Mouse (Mus musculus): ENCODE results near the gene 8030411F24Rik. TPM values are rescaled to one million over a fixed set of nuclear protein-coding genes. Genes with fewer than 3 reads are reported as not detected.

The 8030411F24Rik gene
- polyA plus RNA-seq, 1 experiment: not detected

DNA sequence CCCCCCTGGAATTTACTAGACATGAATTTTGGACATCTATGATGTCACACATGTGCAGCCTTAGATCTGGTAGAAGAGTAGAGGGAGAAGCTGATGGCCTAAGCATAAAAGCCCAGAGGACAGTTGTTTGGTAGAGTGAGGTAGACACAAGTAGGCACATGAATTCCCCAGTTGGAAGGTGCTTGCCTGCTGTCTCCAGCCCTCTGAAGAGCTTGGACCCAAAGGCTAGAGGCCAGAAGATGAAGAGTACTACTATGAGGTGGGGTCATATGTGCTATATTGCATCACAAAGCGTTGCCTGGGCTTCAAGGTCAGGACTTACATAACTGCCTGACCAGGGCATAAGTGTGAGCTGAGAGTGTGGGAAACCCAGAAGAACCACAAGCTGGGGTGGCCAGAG lies 16.7 kb downstream of the 8030411F24Rik start, which contains the start of gene Cst8:
Gene Cst8 (plus strand): TSS at position 301 of the 400 bp plus-strand sequence.
- TF ChIP-seq CTCF (IDR thresholded peaks at IDR 0.05; ENCODE audit: borderline replicate concordance, extremely low read depth, insufficient read depth, insufficient read length) (no peak), POLR2A (IDR thresholded peaks at IDR 0.05; ENCODE audit: borderline replicate concordance, extremely low read depth, insufficient read depth, insufficient read length, poor library complexity, severe bottlenecking) (no peak)
- no peak for DNase-seq (ENCODE audit: low read depth)

DNA sequence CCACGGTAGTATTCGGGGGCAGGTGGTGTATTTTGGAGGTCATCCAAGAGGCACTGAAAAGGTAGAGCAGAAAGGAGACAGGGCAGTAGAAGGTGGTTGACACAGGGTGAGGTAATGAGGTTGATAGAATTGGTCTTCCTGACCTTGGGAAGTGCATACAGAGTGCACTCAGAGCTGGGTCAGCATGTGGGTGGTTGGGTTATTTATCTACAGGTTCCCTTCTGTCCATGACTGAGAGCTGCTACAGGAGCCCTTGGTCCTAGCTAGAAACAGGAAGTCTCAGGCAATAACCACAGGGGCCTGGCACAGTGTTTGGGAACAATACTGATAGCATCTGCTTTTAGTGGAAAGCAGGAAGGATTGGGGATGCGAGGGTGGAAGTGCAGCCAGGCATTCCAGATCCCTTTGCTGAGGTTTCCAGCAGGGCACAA lies 19.7 kb downstream of the 8030411F24Rik start:
- DNase-seq (ENCODE audit: low read depth): no peak
- TF ChIP-seq CTCF (IDR thresholded peaks at IDR 0.05; ENCODE audit: borderline replicate concordance, extremely low read depth, insufficient read depth, insufficient read length) (no peak), POLR2A (IDR thresholded peaks at IDR 0.05; ENCODE audit: borderline replicate concordance, extremely low read depth, insufficient read depth, insufficient read length, poor library complexity, severe bottlenecking) (no peak)

DNA sequence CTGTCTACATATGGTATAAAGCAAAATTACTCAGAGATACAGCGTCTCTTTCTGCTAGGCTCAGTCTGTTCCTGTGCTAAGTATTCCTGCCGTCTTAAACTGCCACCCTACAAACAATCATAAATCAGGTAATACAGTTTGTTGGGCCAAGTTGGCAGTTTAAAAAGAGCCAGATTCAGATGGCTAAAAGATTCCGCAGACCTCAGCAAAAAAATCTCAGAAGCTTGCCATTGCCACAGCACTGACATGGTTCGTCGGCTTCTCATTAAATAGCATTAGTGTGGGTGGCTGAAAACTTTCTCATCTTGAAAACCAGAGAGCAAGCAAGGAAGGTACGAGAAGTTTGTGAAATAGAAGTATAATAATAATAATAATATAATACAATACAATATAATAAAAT lies 24.9 kb downstream of the 8030411F24Rik start:
- no peak for DNase-seq (ENCODE audit: low read depth)
- TF ChIP-seq POLR2A (IDR thresholded peaks at IDR 0.05; ENCODE audit: borderline replicate concordance, extremely low read depth, insufficient read depth, insufficient read length, poor library complexity, severe bottlenecking) (no peak), CTCF (IDR thresholded peaks at IDR 0.05; ENCODE audit: borderline replicate concordance, extremely low read depth, insufficient read depth, insufficient read length) (no peak)

DNA sequence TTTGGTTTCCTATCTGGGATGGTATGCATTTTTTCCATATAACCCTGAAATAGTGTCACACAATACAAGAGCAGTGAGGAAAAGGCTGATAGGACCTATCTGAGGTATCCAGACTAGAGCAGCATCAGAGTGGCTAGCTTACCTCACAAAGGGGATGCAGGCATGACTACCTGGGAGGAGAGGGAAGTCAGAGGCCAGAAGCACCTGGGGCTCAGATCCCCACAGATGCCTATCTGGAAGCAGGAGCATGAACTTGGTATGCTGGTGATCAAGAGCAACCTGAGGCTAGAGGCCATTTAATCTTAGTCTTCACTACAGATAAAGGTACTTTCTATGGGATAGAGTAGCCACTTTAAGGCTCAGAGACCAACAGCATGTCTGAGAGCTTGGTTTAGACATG lies 38.1 kb downstream of the 8030411F24Rik start, which contains the start of gene Cst13:
Gene Cst13 (plus strand): TSS at position 173 of the 400 bp plus-strand sequence.
- DNase-seq (ENCODE audit: low read depth): no peak

DNA sequence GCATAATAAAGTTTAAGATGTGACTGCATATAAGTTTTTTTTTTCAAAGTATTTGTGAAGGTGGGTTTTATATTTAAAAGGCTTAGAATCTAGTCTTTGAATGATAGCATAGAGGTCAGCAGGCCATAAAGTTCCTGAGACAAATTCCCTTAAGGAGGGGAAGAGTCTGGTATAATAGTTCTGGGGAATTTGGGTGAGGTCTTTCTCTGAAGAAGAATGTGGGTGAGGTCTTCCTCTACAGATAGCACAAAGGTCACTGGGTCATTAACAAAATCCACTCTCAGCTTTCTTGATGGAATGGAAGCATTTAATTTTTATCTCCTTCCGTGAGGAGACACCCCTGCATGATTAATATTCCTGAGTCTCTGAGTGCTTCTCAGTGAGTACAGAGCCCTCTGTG lies 44.2 kb downstream of the 8030411F24Rik start:
- TF ChIP-seq CTCF (IDR thresholded peaks at IDR 0.05; ENCODE audit: borderline replicate concordance, extremely low read depth, insufficient read depth, insufficient read length) (no peak), POLR2A (IDR thresholded peaks at IDR 0.05; ENCODE audit: borderline replicate concordance, extremely low read depth, insufficient read depth, insufficient read length, poor library complexity, severe bottlenecking) (no peak)
- no peak for DNase-seq (ENCODE audit: low read depth)

More for the DNA sequence above, 38.1 kb downstream of the 8030411F24Rik start, which contains the start of gene Cst13:
- TF ChIP-seq CTCF (IDR thresholded peaks at IDR 0.05; ENCODE audit: borderline replicate concordance, extremely low read depth, insufficient read depth, insufficient read length) (no peak), POLR2A (IDR thresholded peaks at IDR 0.05; ENCODE audit: borderline replicate concordance, extremely low read depth, insufficient read depth, insufficient read length, poor library complexity, severe bottlenecking) (no peak)

DNA sequence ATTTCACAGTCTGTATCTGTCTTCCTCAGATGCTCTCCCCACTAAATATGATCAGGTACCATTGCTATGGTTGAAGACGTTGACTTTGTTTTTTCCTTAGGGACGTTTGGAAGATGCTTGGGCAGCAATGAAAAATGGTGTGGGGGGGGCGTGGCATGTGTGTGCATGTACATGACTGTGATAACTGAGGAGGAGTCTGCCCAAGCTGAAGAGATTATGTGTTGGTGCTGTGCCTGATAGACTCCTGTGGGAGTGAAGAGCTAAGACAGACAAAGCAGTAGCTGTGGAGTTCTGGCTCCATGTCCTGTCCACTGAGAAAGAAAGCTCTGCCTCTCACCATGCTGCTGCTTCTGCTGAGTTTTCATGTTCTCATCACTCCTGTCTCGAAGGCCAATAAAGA lies 53.1 kb downstream of the 8030411F24Rik start, which contains the start of gene Cst9:
Gene Cst9 (plus strand): TSS at position 236 of the 400 bp plus-strand sequence.
- no peak for TF ChIP-seq CTCF (IDR thresholded peaks at IDR 0.05; ENCODE audit: borderline replicate concordance, extremely low read depth, insufficient read depth, insufficient read length)
- no peak for TF ChIP-seq POLR2A (IDR thresholded peaks at IDR 0.05; ENCODE audit: borderline replicate concordance, extremely low read depth, insufficient read depth, insufficient read length, poor library complexity, severe bottlenecking)
- DNase-seq (ENCODE audit: low read depth): no peak

Other genes starting within 250 kb of the 8030411F24Rik start
- gene Nxt1, start 109.4 kb upstream of the 8030411F24Rik start, polyA plus RNA-seq (2012; rRNA removed): 43.8 and 68.5 TPM in 2 replicates
- gene Gzf1, start 101.0 kb upstream of the 8030411F24Rik start, polyA plus RNA-seq (2012; rRNA removed): 12.9 and 15.0 TPM in 2 replicates
- gene Napb, start 49.5 kb upstream of the 8030411F24Rik start, polyA plus RNA-seq (2012; rRNA removed): 32.7 and 47.7 TPM in 2 replicates
- not detected in 2 replicates for gene Cstl1, start 31.7 kb upstream of the 8030411F24Rik start, polyA plus RNA-seq (2012; rRNA removed)
- 0.16 TPM in 1 of 2 replicates, not detected in the other for gene Cst11, start 10.5 kb upstream of the 8030411F24Rik start, polyA plus RNA-seq (2012; rRNA removed)
- not detected in 2 replicates for gene Cst12, start 7.4 kb downstream of the 8030411F24Rik start, polyA plus RNA-seq (2012; rRNA removed)
- gene Cst8, start 16.8 kb downstream of the 8030411F24Rik start, polyA plus RNA-seq (2012; rRNA removed): 0.10 TPM in 1 of 2 replicates, not detected in the other
- not detected in 2 replicates for gene Cst13, start 38.1 kb downstream of the 8030411F24Rik start, polyA plus RNA-seq (2012; rRNA removed)
- gene Cst9, start 53.1 kb downstream of the 8030411F24Rik start, polyA plus RNA-seq (2012; rRNA removed): not detected in 2 replicates
- not detected in 2 replicates for gene 9230104L09Rik, start 83.0 kb downstream of the 8030411F24Rik start, polyA plus RNA-seq (2012; rRNA removed)
- 465 and 499 TPM in 2 replicates for gene Cst3, start 93.7 kb downstream of the 8030411F24Rik start, polyA plus RNA-seq (2012; rRNA removed)
- not detected in 2 replicates for gene Gm1330, start 221.2 kb downstream of the 8030411F24Rik start, polyA plus RNA-seq (2012; rRNA removed)
- gene Gm10750, start 235.2 kb downstream of the 8030411F24Rik start, polyA plus RNA-seq (2012; rRNA removed): not detected in 2 replicates